Mouse (Mus musculus) granulocyte monocyte progenitor cell, adult 5-6 weeks (primary cell): Measurements from ENCODE around the gene Capsl. TPM values are rescaled to one million over a fixed set of nuclear protein-coding genes. Genes with fewer than 3 reads are reported as not detected.

ENCODE experiments used
- ATAC-seq: replicated peaks from 2 replicates; pipeline ENCODE4 v1.8.0; 2016; ENCODE audit warnings: mild to moderate bottlenecking, moderate TSS enrichment, inconsistent platforms; ENCODE audit not compliant: poor library complexity, severe bottlenecking
- total RNA-seq, 2 experiments: library from RNA; stranded (forward) in 1 of 2; stranded (reverse) in 1 of 2; fragments of 200-712, 200-1000 nt in 1 of 2; fragments of >200 nt in 1 of 2; fragmentation: Nextera tagmentation in 1 of 2; gene quantifications; 2 replicates each; pipeline ENCODE4 v1.2.3; 2014 to 2017

The Capsl gene
- total RNA-seq (2014; fragmentation: Nextera tagmentation) (3.9 TPM in 1 of 2 replicates, not detected in the other), total RNA-seq (2017) (2.3 TPM in 1 of 2 replicates, not detected in the other)

DNA sequence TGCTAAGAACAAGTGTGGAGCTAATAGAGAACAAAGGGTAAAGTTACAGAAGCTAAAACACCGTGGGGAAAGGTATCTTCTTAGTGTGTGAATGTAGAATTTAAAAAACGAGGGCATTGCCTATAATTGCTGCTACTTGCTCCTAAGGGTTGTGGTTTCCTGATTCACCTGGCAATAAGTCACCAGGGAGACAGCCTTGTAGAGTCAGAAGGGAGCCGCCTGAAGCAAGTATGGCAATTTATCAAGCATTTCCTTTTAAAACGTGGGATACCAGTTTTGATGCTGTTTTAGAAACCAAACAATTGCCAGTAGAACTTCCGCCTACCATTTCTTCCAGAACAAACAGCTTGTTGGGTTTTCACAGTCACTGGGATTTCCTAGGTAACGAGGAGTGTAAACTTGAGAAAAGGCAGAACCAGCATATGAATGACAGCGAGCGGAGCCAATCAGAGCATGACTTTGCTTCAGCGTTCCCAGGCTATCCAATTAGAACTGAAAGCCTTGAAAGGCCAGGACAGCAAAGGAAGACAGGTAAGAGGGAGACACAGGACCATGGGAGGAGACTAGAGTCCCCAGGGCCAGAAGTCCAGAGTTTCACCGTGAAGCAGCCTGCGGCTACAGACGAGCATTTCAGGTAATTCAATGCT, at the start of gene Capsl:
Capsl (plus strand) TSS at position 495 of the 647 bp plus-strand sequence.
- ATAC-seq, result peak; percentile 75

DNA sequence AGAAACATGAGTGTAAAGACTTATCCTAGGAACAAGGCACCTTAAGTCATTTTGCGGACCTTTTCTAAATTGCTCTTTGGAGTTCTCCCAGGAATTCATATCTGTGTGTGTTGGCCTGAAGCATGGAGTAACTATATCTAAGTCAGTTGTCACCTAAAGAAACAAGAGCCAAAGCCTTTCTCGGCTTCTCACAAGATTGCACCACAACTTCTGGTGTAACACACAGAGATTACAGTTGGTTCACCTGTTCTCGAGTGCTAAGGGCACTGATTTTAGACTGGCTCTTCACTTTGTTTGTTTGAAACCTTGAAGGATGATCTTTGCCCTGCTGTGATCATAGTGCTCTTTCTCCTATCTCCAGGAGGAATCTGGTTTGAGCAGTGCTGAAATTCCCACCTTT, 26.4 kb upstream of the Capsl start:
- ATAC-seq, result no peak

DNA sequence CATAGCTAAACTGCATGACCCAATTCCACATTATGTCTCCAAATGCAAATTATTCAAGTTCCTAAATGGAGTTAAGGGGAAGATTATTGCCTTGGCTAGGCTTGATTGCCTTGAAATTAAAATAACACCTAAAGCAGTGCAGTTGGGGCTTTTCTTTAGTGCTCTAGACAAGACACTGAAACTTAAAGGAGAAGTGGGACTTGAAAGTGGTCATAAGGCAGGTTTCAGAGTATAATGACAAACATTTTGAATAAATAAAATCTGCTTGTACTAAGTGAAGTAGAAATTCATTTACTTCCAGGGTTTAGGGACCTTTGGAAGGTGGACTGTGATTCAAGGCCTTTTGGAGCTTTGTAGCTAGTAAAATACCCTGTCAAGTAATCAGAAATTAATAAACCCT, 14.7 kb upstream of the Capsl start:
- no peak for ATAC-seq

DNA sequence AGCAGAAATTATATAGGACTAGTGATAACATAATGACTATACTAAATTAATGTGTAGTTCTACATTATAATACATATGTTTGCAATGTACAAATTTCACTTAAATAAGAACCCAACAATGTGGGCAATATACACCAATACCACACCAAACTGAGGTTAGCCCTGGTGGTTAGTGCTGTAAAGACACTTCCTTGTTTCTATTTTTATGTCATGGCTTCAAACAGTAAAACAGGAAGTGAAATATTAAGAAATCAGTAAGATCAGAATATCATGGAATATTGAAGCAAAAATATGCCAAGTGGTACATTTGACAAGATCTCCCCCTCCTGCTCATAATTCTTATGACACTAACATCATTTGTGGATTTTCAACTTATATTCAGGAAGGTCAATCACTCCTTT, 8.0 kb upstream of the Capsl start:
- peak; percentile 83 for ATAC-seq

DNA sequence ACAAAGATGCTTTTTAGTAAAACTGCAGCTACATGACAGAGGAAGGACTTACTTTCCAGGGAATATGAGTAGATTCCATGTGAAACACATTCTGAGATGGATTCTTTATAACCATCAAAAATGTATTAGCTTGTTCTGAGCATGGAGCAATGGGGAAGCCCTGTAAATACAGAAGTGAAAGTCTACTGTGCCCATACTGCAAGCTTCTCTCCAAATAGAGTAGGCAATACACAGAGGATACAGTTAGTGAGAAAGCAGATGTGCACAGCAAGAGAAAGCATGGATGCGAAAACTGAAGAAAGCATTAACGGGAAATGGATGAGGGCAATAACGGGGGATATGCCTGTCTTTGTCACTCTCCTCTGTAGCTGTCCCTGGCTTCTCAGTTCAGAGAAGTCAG, 6.0 kb upstream of the Capsl start:
- peak; percentile 93 for ATAC-seq

DNA sequence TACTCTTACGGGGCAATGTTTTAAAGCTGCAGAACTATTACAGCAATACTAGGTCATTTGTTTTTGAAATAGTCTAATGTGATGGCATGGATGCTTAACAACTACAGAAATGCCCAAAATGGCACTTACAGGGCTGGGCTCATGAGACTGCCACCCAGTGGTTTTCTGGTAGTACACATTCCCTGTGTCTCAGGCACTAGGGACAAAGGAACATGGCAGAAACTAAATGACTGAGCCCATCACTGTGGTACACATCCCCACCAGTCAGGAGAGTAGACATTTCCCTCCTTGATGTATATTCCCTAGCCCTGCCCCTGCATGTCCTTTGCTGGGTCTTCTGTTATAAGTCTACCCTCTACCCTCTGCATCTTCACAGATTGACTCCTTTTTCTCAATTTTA, 16.2 kb downstream of the Capsl start:
- ATAC-seq, result peak; percentile 59

DNA sequence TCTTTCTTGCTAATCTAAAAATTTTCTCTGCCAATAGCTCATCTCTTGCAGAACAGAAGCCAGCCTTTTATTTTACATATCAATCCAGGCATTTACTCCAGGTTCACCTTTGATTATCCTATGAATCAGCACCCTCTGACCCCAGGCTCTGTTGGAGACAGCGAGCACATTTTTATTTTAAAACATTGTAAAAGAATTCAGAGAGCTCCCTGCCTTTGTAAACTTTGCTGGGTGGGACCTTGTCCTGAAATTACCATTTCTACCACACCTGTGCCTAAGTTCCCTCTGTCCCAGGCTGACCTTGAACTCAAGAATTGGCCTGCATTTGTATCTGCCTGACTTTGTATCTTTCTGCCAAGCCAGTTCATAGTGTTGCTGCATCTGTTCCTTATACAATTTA, 17.0 kb downstream of the Capsl start:
- no peak for ATAC-seq

DNA sequence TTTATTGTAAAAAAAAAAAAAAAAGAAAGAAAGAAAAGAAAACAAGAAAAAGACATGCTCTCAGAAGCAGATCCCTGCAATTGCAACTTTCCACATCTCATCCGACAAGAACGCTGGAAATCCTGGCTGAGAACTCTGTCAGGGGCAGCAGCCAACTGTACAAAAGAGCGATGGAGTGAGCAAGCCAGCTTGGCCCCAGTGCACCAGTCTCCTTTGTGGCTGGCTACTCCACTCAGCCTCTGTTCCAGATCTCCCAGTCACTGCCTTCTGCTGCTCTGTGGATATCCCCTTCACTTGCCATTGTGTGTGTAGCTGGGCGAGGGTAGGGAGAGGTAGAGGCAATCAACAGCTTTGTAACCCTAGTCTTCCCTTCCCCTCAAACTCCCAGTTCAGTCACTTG, 18.4 kb downstream of the Capsl start:
- ATAC-seq, result no peak

DNA sequence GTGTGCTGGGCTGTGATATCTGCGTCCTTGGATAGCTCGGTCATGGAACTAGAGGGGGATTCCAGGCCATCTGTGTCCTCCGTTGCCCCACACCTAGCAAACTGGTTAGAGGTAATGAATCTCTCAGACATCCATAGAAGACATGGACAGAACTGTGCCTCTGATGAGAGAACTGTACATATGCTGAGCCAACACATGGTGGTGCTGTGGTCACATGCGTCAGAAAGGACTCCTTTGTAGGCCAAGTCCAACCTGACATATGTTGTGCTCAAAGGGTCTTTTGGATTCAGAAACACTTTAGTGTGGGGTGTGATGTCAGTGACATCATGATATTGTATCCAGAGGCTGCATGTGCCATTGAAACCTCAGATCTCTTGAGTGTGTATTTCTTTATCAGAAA, 19.4 kb downstream of the Capsl start:
- ATAC-seq, result peak; percentile 89

DNA sequence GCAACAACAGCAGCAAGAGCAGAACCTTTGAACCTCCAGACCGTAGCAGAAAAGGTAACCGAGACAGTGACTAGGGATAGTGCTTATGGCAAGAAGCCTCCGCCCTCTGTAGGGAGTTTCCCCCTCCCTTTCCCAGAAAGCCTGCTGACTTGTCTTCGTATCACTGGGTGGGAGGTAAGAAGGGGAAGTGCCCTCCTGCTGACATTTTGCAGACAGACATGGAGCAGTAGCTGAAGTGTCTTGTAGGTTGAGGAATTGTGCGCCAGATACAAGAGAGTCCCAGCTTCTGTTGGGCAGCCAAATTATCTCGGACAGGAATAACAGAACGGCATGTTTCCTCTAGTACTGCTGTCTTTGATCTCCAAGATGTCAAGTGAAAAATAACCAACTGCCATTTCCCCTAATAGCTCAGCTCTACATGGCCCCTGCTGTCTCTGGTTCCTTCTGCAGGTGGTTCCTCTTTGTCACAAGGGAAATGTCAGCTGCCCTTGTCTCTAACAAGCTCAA, 27.7 kb downstream of the Capsl start:
- ATAC-seq, result peak; percentile 90

DNA sequence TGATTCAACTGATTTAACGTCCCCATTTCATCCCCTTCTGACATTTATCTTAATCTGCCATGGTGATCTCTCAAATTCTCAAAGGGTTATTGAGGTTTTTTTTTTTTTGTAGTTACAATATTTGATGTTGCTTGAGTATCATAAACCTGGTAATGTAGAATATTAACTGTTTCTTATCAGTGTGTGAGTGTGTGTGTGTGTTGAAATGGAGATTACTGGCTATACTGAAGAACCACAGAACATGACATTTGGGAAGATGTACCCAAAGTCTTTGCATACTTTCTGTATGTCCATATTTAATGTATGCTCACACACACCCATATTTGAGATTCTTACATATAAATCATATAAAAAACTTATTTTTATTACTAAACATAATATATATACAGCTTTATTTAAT, 28.2 kb downstream of the Capsl start:
- no peak for ATAC-seq

DNA sequence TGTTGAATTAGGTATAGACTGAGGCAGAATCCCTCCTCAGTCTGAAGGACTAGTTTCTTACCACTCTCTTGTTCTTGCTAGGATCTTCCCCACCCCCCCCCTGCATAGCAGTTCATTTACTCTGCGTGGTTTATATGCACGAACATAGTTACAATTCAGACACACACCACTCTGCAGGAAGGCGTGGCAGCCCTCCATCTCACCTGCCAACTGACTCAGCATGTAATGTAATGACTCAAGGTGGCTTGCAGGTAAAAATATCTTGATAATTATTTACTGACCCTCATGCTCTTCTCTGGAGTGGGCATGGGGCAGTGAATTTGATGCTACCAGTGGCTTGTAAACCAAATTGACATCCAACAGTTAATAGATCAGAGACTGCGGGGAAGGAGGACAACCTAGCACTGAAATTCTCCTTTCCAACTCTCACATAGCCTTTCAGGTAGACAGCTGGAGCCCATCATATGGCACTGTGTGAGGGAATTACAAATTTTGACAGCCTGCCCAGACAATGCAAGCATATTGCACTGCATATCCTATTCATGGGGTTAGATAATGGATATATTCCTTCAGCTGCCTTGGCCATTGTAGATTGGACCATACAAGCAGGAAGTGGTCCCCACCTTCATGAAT, 35.3 kb downstream of the Capsl start:
- no peak for ATAC-seq

DNA sequence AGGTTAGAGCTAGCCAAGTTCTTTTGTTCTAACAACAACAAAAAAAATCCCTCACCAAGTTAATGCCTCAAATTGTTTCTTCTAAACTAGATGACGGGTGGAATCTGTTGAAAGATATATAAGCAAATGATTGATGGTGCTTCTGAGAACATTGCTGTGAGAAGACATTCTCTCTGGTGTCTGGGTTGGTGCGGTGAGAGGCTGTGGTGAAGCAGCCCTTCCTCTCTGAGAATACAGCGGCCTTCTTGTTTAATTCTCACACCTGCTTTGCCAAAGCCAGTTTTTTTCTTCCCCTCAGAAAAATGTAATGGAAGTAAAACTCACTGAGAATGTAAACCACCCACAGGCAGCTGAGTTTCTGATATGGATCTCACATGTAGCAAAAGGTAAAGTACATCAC, 36.3 kb downstream of the Capsl start:
- ATAC-seq, result no peak

DNA sequence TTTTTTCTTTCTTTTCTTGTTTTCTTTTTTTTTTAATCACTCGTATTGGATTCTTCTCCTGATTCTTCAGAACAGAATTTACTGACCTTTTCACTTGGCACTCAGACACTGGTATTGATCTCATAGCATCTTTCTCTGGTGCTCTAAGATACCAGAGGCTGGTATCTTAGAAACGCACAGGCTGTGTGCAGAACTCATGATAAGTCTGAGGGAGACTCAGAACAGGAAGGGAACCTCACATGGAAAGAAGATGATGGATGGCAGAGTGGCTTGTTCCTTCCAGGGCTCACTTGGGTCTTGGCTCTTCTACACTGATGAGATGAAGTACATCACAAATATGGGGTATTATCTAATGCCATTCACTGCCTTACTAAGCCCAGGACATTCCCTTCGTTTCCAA, 36.8 kb downstream of the Capsl start:
- no peak for ATAC-seq

DNA sequence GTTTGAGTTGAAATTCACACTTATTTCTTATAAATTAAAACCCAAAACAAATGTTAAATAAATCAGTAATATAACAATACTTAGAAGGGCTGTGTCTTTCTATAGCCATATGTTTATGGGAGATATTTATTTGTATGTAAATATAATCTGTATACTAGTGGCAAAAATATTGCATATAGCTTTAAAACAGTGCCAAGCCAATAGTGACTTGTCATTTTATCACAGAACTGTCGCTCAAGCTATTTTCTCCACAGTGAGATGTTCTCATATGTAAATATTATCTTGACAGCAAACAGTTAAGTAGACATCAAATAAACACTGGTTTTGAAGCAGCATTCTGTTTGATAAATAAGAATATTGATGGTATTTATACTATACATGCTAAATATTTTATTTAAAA, 37.4 kb downstream of the Capsl start:
- no peak for ATAC-seq

DNA sequence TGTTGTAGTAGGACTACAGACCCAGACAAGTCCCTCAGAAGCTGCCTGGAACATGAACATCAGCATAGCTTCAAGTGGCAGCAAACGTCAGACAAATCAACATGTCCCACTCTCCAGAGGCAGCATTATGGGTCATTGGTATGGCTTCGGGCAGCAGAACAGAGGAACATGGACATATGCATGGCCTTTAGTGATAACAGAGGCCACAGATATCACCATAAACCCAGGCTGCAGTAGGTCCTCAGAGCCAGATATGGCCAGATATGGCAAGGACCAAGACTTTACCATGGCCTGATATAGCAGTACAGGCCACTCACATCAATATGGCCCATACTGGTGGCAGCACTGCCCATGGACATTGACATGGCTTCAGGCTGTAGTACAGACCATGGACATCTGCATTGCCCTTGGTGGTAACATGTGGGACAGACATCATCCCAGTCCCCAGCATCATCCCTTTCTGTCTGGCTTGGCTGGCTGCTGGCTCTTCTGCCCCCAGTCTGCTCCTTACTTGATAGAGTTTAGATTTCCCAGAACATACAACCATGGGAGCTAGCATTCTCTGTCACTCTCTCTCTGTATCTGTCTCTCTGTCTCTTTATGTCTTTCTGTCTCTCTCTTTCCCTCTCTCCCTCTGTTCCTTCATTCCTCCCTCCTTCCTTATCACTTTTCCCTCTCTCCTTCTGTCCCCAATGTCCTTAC, 53.7 kb downstream of the Capsl start:
- ATAC-seq, result no peak

DNA sequence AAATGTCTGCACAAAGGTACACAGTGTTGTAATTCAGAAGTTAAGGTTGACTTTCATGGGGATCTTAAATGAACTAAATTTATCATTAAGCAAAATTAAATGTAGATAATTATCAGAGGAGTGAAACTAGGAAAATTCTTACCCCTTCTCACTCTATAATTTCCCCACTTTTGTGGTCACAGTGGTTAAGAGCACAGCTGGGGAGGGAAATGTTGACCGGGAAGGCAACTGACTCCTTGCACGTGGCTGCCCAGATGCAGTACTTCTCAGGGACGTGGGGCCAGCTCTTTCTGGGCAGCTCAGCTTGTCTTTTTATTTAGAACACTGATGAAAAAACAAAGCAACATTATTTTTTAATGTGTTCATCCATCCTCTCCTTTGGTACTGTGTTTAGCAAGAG, 56.2 kb downstream of the Capsl start:
- ATAC-seq, result peak; percentile 89
